Mouse (Mus musculus): ENCODE results near the gene Palld. TPM values are rescaled to one million over a fixed set of nuclear protein-coding genes. Genes with fewer than 3 reads are reported as not detected.

The Palld gene
- total RNA-seq, 2 experiments from 2014 or later: 5.4 TPM

- no peak for DNase-seq
These were observed 276.8 kb downstream of the Palld start for GRCm38 (mm10) chr8:61625656-61626210.

- no peak for DNase-seq
These were observed 278.7 kb downstream of the Palld start for GRCm38 (mm10) chr8:61623485-61624417.

- no peak for DNase-seq
These were observed 281.2 kb downstream of the Palld start for GRCm38 (mm10) chr8:61621300-61621699.

GRCm38 (mm10) chr8:61617651-61618050 is 284.8 kb downstream of the Palld start:
- DNase-seq: no peak

GRCm38 (mm10) chr8:61617049-61617448 is 285.4 kb downstream of the Palld start:
- DNase-seq: no peak

- DNase-seq: no peak
These were observed 286.5 kb downstream of the Palld start for GRCm38 (mm10) chr8:61615711-61616697.

- no peak for DNase-seq
These were observed 290.7 kb downstream of the Palld start for GRCm38 (mm10) chr8:61611741-61612140.

GRCm38 (mm10) chr8:61611077-61611476 is 291.4 kb downstream of the Palld start:
- no peak for DNase-seq

GRCm38 (mm10) chr8:61610546-61610945 is 291.9 kb downstream of the Palld start:
- DNase-seq: no peak

GRCm38 (mm10) chr8:61607463-61607813 is 295.1 kb downstream of the Palld start:
- no peak for DNase-seq

GRCm38 (mm10) chr8:61606795-61607462 is 295.6 kb downstream of the Palld start:
- DNase-seq: peak; percentile 11 to 25

- no peak for DNase-seq
These were observed 297.6 kb downstream of the Palld start for GRCm38 (mm10) chr8:61604871-61605270.

- no peak for DNase-seq
These were observed 305.6 kb downstream of the Palld start for GRCm38 (mm10) chr8:61596889-61597288.

- DNase-seq: no peak
These were observed 311.0 kb downstream of the Palld start for GRCm38 (mm10) chr8:61591446-61591845.

- DNase-seq: peak; percentile 53 to 59
These were observed 311.7 kb downstream of the Palld start for GRCm38 (mm10) chr8:61590551-61591431.

GRCm38 (mm10) chr8:61589972-61590391 is 312.5 kb downstream of the Palld start:
- no peak for DNase-seq

GRCm38 (mm10) chr8:61588336-61588735 is 314.2 kb downstream of the Palld start:
- no peak for DNase-seq

GRCm38 (mm10) chr8:61587731-61588130 is 314.8 kb downstream of the Palld start:
- DNase-seq: no peak

GRCm38 (mm10) chr8:61586529-61586928 is 316.0 kb downstream of the Palld start:
- no peak for DNase-seq

- no peak for DNase-seq
These were observed 316.7 kb downstream of the Palld start for GRCm38 (mm10) chr8:61585746-61586145.

Measured in layer of hippocampus, postnatal 36 days (tissue).